Mouse (Mus musculus) liver, embryonic 14.5 days (tissue): Measurements from ENCODE around the gene Pfkfb4. TPM values are rescaled to one million over a fixed set of nuclear protein-coding genes. Genes with fewer than 3 reads are reported as not detected.

ENCODE experiments used
- ATAC-seq: fragments of 200-750 bp; cut with Nextera tagmentation; 2 replicates; pipeline ENCODE4 v1.8.0; 2017; ENCODE audit warnings: moderate number of reproducible peaks, mild to moderate bottlenecking, moderate library complexity; ENCODE audit not compliant: insufficient read depth
- DNase-seq, 3 experiments: peaks; one replicate each; pipeline ENCODE4 v3.0.0-alpha.2; 2012 to 2013; ENCODE audit warnings: low read depth in 3 of 3, low spot score in 3 of 3
- H3K27ac ChIP-seq: fragments of 300-500 bp; sonication (generic); 2 replicates; pipeline ENCODE4 v1.5.1; 2014; ENCODE audit warnings: moderate library complexity, mild to moderate bottlenecking, control low read depth, inconsistent platforms
- H3K27me3 ChIP-seq: fragments of 300-500 bp; sonication (generic); 2 replicates; pipeline ENCODE4 v1.6.1; 2014; ENCODE audit warnings: mild to moderate bottlenecking, low read length, moderate library complexity; ENCODE audit not compliant: control insufficient read depth, insufficient read depth
- H3K36me3 ChIP-seq: fragments of 300-500 bp; sonication (generic); replicated peaks from 2 replicates; pipeline ENCODE4 v1.6.1; 2014; ENCODE audit warnings: low read depth; ENCODE audit not compliant: control insufficient read depth, insufficient read depth
- H3K4me1 ChIP-seq, 2 experiments: fragments of 200-500 bp in 1 of 2; fragments of 300-500 bp in 1 of 2; sonication (generic) in 1 of 2; replicated peaks; 2 replicates each; pipeline ENCODE4 v1.6.1; 2012 to 2014; ENCODE audit warnings: antibody characterized with exemption in 1 of 2, inconsistent platforms in 1 of 2, low read length in 1 of 2; ENCODE audit not compliant: control insufficient read depth in 2 of 2, insufficient read depth in 2 of 2
- H3K4me2 ChIP-seq: fragments of 300-500 bp; sonication (generic); 2 replicates; pipeline ENCODE4 v1.6.1; 2014; ENCODE audit warnings: low read depth, mild to moderate bottlenecking, control low read depth, moderate library complexity
- H3K4me3 ChIP-seq, 2 experiments: fragments of 200-500 bp in 1 of 2; fragments of 300-500 bp in 1 of 2; sonication (generic) in 1 of 2; 2 replicates each; pipeline ENCODE4 v1.5.1; 2012 to 2014; ENCODE audit warnings: low read depth in 2 of 2, low read length in 2 of 2, mild to moderate bottlenecking in 2 of 2, control low read depth in 1 of 2, inconsistent platforms in 1 of 2, moderate library complexity in 1 of 2; ENCODE audit not compliant: insufficient read depth in 1 of 2
- H3K9ac ChIP-seq: fragments of 300-500 bp; sonication (generic); replicated peaks from 2 replicates; pipeline ENCODE4 v1.6.1; 2014; ENCODE audit warnings: mild to moderate bottlenecking, control low read depth, moderate library complexity
- H3K9me3 ChIP-seq: fragments of 300-500 bp; sonication (generic); 2 replicates; pipeline ENCODE4 v1.6.1; 2016; ENCODE audit warnings: low read length, mixed read lengths; ENCODE audit not compliant: control insufficient read depth
- CTCF ChIP-seq: IDR thresholded peaks from 2 replicates; pipeline ENCODE4 v1.5.1; 2016; ENCODE audit warnings: antibody characterized with exemption, low read depth, control low read depth
- EP300 ChIP-seq: IDR thresholded peaks from 2 replicates; pipeline ENCODE4 v1.6.1; 2016; ENCODE audit warnings: antibody characterized with exemption, low read depth
- WGBS: fragments of 180-500 bp; shearing (Covaris S2); extraction: QIAGEN DNeasy Blood & Tissue Kit; methylation state at CpG from one replicate; pipeline ENCODE4 v1.1.7; 2014; ENCODE audit not compliant: insufficient replicate concordance; 5-methylcytosine and 5-hydroxymethylcytosine counted together
- microRNA counts: library from miRNA; unstranded; fragments of <30 nt; microRNA quantifications from one replicate; lab custom pipeline; 2016
- microRNA-seq: library from miRNA; unstranded; fragments of <30 nt; microRNA quantifications from one replicate; pipeline ENCODE4, GENCODE M21; 2016
- polyA plus RNA-seq, 2 experiments: library from polyadenylated mRNA; depleted of rRNA in 1 of 2; stranded (reverse) in 1 of 2; unstranded in 1 of 2; fragments of >200 nt; fragmentation: Nextera tagmentation in 1 of 2; extraction: Ambion mirVana in 1 of 2; gene quantifications; 2 replicates each; pipeline versions ENCODE4 v1.2.1 to v1.2.3; 2012 to 2014

Pfkfb4 gene
- polyA plus RNA-seq, 2 experiments: 1.9 to 2.1 TPM

GRCm38 (mm10) chr9:109073661-109074573, 82.3 kb downstream of the Pfkfb4 start, which contains the start of gene Atrip:
TSS of gene Atrip (minus strand) at chr9:109074124.
- WGBS: under 1% methylated on average over 57 of the region's 57 CpGs
- ATAC-seq: peak; percentile 98
- Histone ChIP-seq H3K9ac (peak within 1 kb of the TSS; percentile 92), H3K27ac (peak within 1 kb of the TSS; percentile 53), H3K4me3 (peak within 1 kb of the TSS; percentile 72 to 92), H3K36me3 (peaks cover 20% of the 10 kb centered on the region), H3K9me3 (no peaks in the 10 kb centered on the region), H3K27me3 (no peaks in the 10 kb centered on the region), H3K4me1 (peaks cover 11 to 13% of the 10 kb centered on the region in 2 experiments), H3K4me2 (peak within 1 kb of the TSS; percentile 89)
- TF ChIP-seq EP300: no peak
- TF ChIP-seq CTCF: no peak
- DNase-seq: peak; percentile 78 to 80 (median 79)

DNA sequence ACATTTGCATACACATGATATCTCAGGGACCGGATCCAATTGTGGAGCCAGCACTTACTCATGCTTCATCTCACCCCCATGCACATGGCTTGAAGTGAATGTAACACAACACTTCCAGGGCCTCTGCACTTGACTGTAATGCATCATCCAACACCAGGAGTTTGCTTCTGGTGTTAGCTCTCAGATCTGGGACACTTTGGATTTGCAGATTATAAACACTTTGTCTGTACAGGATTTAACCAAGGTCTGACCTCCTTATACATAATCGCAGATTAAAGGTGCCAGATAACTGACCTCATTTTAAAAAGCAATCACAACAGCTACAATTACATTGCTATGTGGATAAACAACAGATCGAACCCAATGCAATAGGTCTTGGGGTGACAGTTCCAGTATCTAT, 88.9 kb downstream of the Pfkfb4 start:
- 83% methylated on average over 3 of the region's 3 CpGs for WGBS
- no peak overlapping the region; the same call in 1 of the 2 replicates for H3K9ac ChIP-seq
- no peaks in the 10 kb centered on the region for H3K27me3 ChIP-seq

DNA sequence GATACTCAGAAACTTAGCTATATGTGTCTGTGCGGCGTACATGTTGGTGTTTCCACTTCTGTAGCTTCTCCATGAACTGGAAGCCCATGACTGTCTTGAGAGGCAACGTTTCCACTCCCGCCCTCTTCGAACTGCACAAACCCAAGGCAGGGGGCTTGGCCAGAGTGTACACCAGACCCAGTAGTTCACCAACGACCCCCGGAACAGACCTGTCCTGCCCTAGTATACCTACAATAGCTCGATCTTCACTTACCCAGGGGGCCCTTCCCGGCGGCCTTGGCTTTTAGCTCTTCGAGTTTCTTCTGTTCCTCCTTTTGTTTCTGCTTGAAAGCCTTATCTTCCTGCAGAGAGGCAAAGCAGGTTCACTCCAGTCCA, 90.2 kb downstream of the Pfkfb4 start:
- TF ChIP-seq CTCF: no peak
- TF ChIP-seq EP300: no peak
- Histone ChIP-seq H3K27ac (peak overlapping the region; percentile 63), H3K4me2 (peak overlapping the region; percentile 91), H3K4me1 (peaks cover 7 to 9% of the 10 kb centered on the region in 2 experiments), H3K4me3 (peak overlapping the region; percentile 87 to 88), H3K27me3 (no peaks in the 10 kb centered on the region), H3K9me3 (no peaks in the 10 kb centered on the region), H3K36me3 (peaks cover 9% of the 10 kb centered on the region), H3K9ac (peak overlapping the region; percentile 92)
- DNase-seq (no peak), ATAC-seq (peak; percentile 17; the same call in 1 of the 2 replicates)
- 6% methylated on average over 11 of the region's 11 CpGs for WGBS

More for the DNA sequence above, 88.9 kb downstream of the Pfkfb4 start:
- Histone ChIP-seq H3K4me2 (peak overlapping the region; percentile 91), H3K9me3 (no peaks in the 10 kb centered on the region), H3K4me3 (peak overlapping the region in 1 of 2 experiments; percentile 87; a peak in 2 of 4 replicates), H3K27ac (no peak overlapping the region), H3K4me1 (peaks cover 7 to 9% of the 10 kb centered on the region in 2 experiments), H3K36me3 (peaks cover 9% of the 10 kb centered on the region)
- no peak for DNase-seq
- ATAC-seq: no peak
- TF ChIP-seq EP300 (no peak), CTCF (no peak)

MicroRNA genes within 50 kb of the gene (microRNA counts, 519-probe panel; counts per million panel counts)
- 69.9 counts per million for microRNA mmu-miR-711 (lab: Ali Mortazavi, UCI)

Small RNAs within 50 kb of the gene (microRNA-seq; reads per million reads assigned to microRNA genes)
- gene Mir711: not detected

Other genes starting within 250 kb of the Pfkfb4 start
- 27.7 and 29.2 TPM in 2 replicates for gene Ip6k2, start 208.0 kb upstream of the Pfkfb4 start, polyA plus RNA-seq (2012; rRNA removed)
- gene Ip6k2, start 208.0 kb upstream of the Pfkfb4 start, polyA plus RNA-seq (2014; fragmentation: Nextera tagmentation; extraction: Ambion mirVana): 10.4 and 11.7 TPM in 2 replicates
- gene Nckipsd, start 183.4 kb upstream of the Pfkfb4 start, polyA plus RNA-seq (2012; rRNA removed): 3.4 and 4.0 TPM in 2 replicates
- gene Nckipsd, start 183.4 kb upstream of the Pfkfb4 start, polyA plus RNA-seq (2014; fragmentation: Nextera tagmentation; extraction: Ambion mirVana): 3.2 TPM in 2 replicates
- gene Celsr3, start 165.5 kb upstream of the Pfkfb4 start, polyA plus RNA-seq (2012; rRNA removed): 0.19 and 0.27 TPM in 2 replicates
- 0.01 and 0.06 TPM in 2 replicates for gene Celsr3, start 165.5 kb upstream of the Pfkfb4 start, polyA plus RNA-seq (2014; fragmentation: Nextera tagmentation; extraction: Ambion mirVana)
- gene Slc26a6, start 138.5 kb upstream of the Pfkfb4 start, polyA plus RNA-seq (2012; rRNA removed): 4.1 and 4.6 TPM in 2 replicates
- 5.9 and 7.0 TPM in 2 replicates for gene Slc26a6, start 138.5 kb upstream of the Pfkfb4 start, polyA plus RNA-seq (2014; fragmentation: Nextera tagmentation; extraction: Ambion mirVana)
- gene Tmem89, start 77.2 kb upstream of the Pfkfb4 start, polyA plus RNA-seq (2012; rRNA removed): 0.08 TPM in 1 of 2 replicates, not detected in the other
- gene Tmem89, start 77.2 kb upstream of the Pfkfb4 start, polyA plus RNA-seq (2014; fragmentation: Nextera tagmentation; extraction: Ambion mirVana): not detected in 2 replicates
- 200 and 206 TPM in 2 replicates for gene Uqcrc1, start 55.1 kb upstream of the Pfkfb4 start, polyA plus RNA-seq (2012; rRNA removed)
- gene Uqcrc1, start 55.1 kb upstream of the Pfkfb4 start, polyA plus RNA-seq (2014; fragmentation: Nextera tagmentation; extraction: Ambion mirVana): 297 and 318 TPM in 2 replicates
- 0.45 and 0.66 TPM in 2 replicates for gene Col7a1, start 38.2 kb upstream of the Pfkfb4 start, polyA plus RNA-seq (2012; rRNA removed)
- 0.29 and 0.30 TPM in 2 replicates for gene Col7a1, start 38.2 kb upstream of the Pfkfb4 start, polyA plus RNA-seq (2014; fragmentation: Nextera tagmentation; extraction: Ambion mirVana)
- 0.06 TPM in 2 replicates for gene Ucn2, start 5.8 kb upstream of the Pfkfb4 start, polyA plus RNA-seq (2012; rRNA removed)
- not detected in 2 replicates for gene Ucn2, start 5.8 kb upstream of the Pfkfb4 start, polyA plus RNA-seq (2014; fragmentation: Nextera tagmentation; extraction: Ambion mirVana)
- 14.9 and 16.4 TPM in 2 replicates for gene Shisa5, start 46.8 kb downstream of the Pfkfb4 start, polyA plus RNA-seq (2012; rRNA removed)
- 16.0 TPM in 2 replicates for gene Shisa5, start 46.8 kb downstream of the Pfkfb4 start, polyA plus RNA-seq (2014; fragmentation: Nextera tagmentation; extraction: Ambion mirVana)
- gene Trex1, start 68.0 kb downstream of the Pfkfb4 start, polyA plus RNA-seq (2012; rRNA removed): 12.0 and 14.1 TPM in 2 replicates
- 5.0 and 6.1 TPM in 2 replicates for gene Trex1, start 68.0 kb downstream of the Pfkfb4 start, polyA plus RNA-seq (2014; fragmentation: Nextera tagmentation; extraction: Ambion mirVana)
- gene Atrip, start 82.3 kb downstream of the Pfkfb4 start, polyA plus RNA-seq (2012; rRNA removed): 5.3 and 6.5 TPM in 2 replicates
- gene Atrip, start 82.3 kb downstream of the Pfkfb4 start, polyA plus RNA-seq (2014; fragmentation: Nextera tagmentation; extraction: Ambion mirVana): 9.0 TPM in 2 replicates
- 5.4 and 7.1 TPM in 2 replicates for gene Ccdc51, start 90.7 kb downstream of the Pfkfb4 start, polyA plus RNA-seq (2012; rRNA removed)
- gene Ccdc51, start 90.7 kb downstream of the Pfkfb4 start, polyA plus RNA-seq (2014; fragmentation: Nextera tagmentation; extraction: Ambion mirVana): 12.1 and 14.9 TPM in 2 replicates
- 37.4 and 92.4 TPM in 2 replicates for gene Tma7, start 90.8 kb downstream of the Pfkfb4 start, polyA plus RNA-seq (2012; rRNA removed)
- gene Tma7, start 90.8 kb downstream of the Pfkfb4 start, polyA plus RNA-seq (2014; fragmentation: Nextera tagmentation; extraction: Ambion mirVana): 470 and 504 TPM in 2 replicates
- 4.3 and 4.7 TPM in 2 replicates for gene Plxnb1, start 103.6 kb downstream of the Pfkfb4 start, polyA plus RNA-seq (2012; rRNA removed)
- 2.8 and 2.9 TPM in 2 replicates for gene Plxnb1, start 103.6 kb downstream of the Pfkfb4 start, polyA plus RNA-seq (2014; fragmentation: Nextera tagmentation; extraction: Ambion mirVana)
- gene Fbxw21, start 170.3 kb downstream of the Pfkfb4 start, polyA plus RNA-seq (2012; rRNA removed): not detected in 2 replicates
- not detected in 2 replicates for gene Fbxw21, start 170.3 kb downstream of the Pfkfb4 start, polyA plus RNA-seq (2014; fragmentation: Nextera tagmentation; extraction: Ambion mirVana)
- not detected in 2 replicates for gene Fbxw13, start 204.2 kb downstream of the Pfkfb4 start, polyA plus RNA-seq (2012; rRNA removed)
- not detected in 2 replicates for gene Fbxw13, start 204.2 kb downstream of the Pfkfb4 start, polyA plus RNA-seq (2014; fragmentation: Nextera tagmentation; extraction: Ambion mirVana)
- gene Fbxw20, start 243.0 kb downstream of the Pfkfb4 start, polyA plus RNA-seq (2012; rRNA removed): 0.03 TPM in 1 of 2 replicates, not detected in the other
- gene Fbxw20, start 243.0 kb downstream of the Pfkfb4 start, polyA plus RNA-seq (2014; fragmentation: Nextera tagmentation; extraction: Ambion mirVana): not detected in 2 replicates